Mouse (Mus musculus): ENCODE measurements at regions not wholly inside any gene's neighbourhood (a gene's known extent, or its start where the extent isn't known, plus 50 kb on each side); places are given as distances from the start of the nearest gene placed in this dataset.

DNA sequence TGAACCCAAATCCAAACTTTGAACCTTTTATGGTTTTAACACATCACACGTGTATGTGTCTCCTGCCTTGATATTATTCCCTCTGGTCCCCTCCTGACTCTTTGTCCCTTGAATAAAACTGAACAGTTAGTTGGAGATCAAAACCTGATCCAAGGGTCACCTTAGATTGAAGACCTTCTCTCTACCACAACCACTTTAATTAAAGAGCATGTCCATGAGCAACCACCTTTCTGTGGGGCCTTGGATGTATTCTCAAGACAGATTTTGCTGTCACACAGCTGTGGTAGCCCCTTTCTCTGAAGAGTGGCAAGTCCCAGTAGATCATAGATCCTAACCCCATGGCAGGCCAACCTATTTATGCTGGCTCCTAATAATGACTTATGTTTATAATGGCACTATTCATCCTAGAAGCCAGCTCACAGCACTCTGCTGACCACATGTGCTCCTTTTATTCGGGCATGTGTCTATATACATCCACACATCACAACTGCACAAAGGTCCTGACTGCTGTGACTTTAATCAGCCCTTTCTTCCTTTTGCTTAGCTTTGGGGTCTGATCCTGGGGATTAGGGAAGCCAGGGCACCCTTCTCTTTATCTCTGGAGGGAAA, 536.8 kb upstream of the Tenm2 start:
- Histone ChIP-seq H3K36me3 (ENCODE audit: control insufficient read depth, insufficient read depth) (no peaks in the 10 kb centered on the region), H3K4me3 (ENCODE audit: low read depth, low read length) (no peak overlapping the region), H3K4me1 (ENCODE audit: control insufficient read depth, low read depth, low read length) (no peaks in the 10 kb centered on the region), H3K27ac (ENCODE audit: low read length) (no peak overlapping the region), H3K27me3 (ENCODE audit: control insufficient read depth, insufficient read depth, low read depth, low read length) (no peaks in the 10 kb centered on the region), H3K4me2 (ENCODE audit: low read depth, low read length) (no peak overlapping the region), H3K9ac (ENCODE audit: low read depth, low read length) (no peak overlapping the region), H3K9me3 (replicated peaks; ENCODE audit: control insufficient read depth, low read length) (no peaks in the 10 kb centered on the region)
- no peak for ATAC-seq (ENCODE audit: low read depth)
- 35% methylated on average over 2 of the region's 2 CpGs for WGBS (ENCODE audit: insufficient replicate concordance)

GRCm38 (mm10) chr11:37770881-37771280, 535.1 kb upstream of the Tenm2 start:
- 54% methylated on average over 3 of the region's 3 CpGs for WGBS (ENCODE audit: insufficient replicate concordance)
- Histone ChIP-seq H3K9ac (ENCODE audit: low read depth, low read length) (no peak overlapping the region), H3K4me1 (ENCODE audit: control insufficient read depth, low read depth, low read length) (no peaks in the 10 kb centered on the region), H3K4me3 (ENCODE audit: low read depth, low read length) (no peak overlapping the region), H3K4me2 (ENCODE audit: low read depth, low read length) (no peak overlapping the region), H3K36me3 (ENCODE audit: control insufficient read depth, insufficient read depth) (no peaks in the 10 kb centered on the region), H3K27me3 (ENCODE audit: control insufficient read depth, insufficient read depth, low read depth, low read length) (no peaks in the 10 kb centered on the region), H3K27ac (ENCODE audit: low read length) (no peak overlapping the region), H3K9me3 (replicated peaks; ENCODE audit: control insufficient read depth, low read length) (no peaks in the 10 kb centered on the region)
- no peak for ATAC-seq (ENCODE audit: low read depth)

DNA sequence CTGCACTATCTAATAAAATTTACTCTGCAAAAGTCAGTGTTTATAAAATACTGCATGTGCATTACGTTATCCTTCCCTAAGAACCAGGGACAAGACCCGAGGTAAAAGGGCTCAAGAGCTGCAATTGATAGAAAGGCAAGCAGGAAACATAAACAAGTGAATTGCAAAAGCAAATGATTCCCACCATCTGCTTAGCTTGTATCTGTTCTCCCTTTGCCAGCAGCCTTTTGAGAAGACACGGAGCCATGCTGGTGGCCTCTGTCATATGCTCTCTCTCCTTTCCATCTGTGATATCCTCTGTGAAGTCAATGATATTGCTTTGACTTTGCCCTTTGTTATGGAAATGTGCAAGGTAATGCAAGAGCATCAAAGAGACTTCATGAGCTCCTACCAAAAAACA, 532.4 kb upstream of the Tenm2 start:
- Histone ChIP-seq H3K36me3 (ENCODE audit: control insufficient read depth, insufficient read depth) (no peaks in the 10 kb centered on the region), H3K4me1 (ENCODE audit: control insufficient read depth, low read depth, low read length) (no peaks in the 10 kb centered on the region), H3K4me3 (ENCODE audit: low read depth, low read length) (no peak overlapping the region), H3K27me3 (ENCODE audit: control insufficient read depth, insufficient read depth, low read depth, low read length) (no peaks in the 10 kb centered on the region), H3K9me3 (replicated peaks; ENCODE audit: control insufficient read depth, low read length) (no peaks in the 10 kb centered on the region), H3K9ac (ENCODE audit: low read depth, low read length) (no peak overlapping the region), H3K4me2 (ENCODE audit: low read depth, low read length) (no peak overlapping the region), H3K27ac (ENCODE audit: low read length) (no peak overlapping the region)
- no peak for ATAC-seq (ENCODE audit: low read depth)
- WGBS (ENCODE audit: insufficient replicate concordance): 45% methylated on average over 3 of the region's 3 CpGs

DNA sequence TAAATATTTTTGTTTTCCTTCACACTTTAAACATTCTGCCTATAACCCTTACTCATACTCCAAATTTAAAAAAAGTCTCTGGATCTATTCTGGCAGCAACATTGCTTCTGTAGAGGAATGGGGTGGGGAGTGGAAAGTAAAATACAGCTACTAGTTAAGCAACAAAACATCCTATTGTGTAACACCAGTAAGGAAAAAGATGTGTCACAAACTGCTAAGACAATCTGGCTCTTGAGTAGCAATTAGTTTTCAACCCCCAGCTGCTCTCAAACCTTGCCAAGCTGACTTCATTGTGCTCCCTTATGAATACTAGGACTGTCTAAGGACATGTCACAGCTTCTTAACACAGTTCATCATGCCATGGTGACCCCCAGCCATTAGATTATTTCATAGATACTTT, 500.2 kb upstream of the Tenm2 start:
- Histone ChIP-seq H3K27ac (ENCODE audit: low read length) (no peak overlapping the region), H3K4me1 (ENCODE audit: control insufficient read depth, low read depth, low read length) (no peaks in the 10 kb centered on the region), H3K4me3 (ENCODE audit: low read depth, low read length) (no peak overlapping the region), H3K4me2 (ENCODE audit: low read depth, low read length) (no peak overlapping the region), H3K36me3 (ENCODE audit: control insufficient read depth, insufficient read depth) (no peaks in the 10 kb centered on the region), H3K9ac (ENCODE audit: low read depth, low read length) (no peak overlapping the region), H3K27me3 (ENCODE audit: control insufficient read depth, insufficient read depth, low read depth, low read length) (no peaks in the 10 kb centered on the region), H3K9me3 (replicated peaks; ENCODE audit: control insufficient read depth, low read length) (no peaks in the 10 kb centered on the region)
- ATAC-seq (ENCODE audit: low read depth): no peak

DNA sequence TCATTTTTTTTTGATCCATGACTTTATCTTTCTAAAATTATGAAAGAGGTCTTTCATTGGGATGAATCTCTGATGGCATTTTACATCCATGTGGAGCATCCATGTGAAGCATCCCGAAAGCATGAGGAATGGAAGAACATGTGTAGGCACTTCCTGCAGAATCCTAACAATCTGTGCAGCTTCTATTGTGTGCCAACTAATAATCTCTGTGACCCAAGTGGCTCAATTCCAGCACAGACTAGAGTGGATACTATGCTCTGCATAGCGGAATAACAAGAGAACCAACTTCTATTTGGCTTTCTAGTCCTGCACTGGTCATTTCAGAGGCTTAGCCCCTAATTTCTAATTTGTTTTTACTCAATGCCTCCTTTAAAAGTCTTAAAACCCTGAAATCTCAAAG, 499.7 kb upstream of the Tenm2 start:
- 48% methylated on average over 2 of the region's 2 CpGs for WGBS (ENCODE audit: insufficient replicate concordance)
- no peaks in the 10 kb centered on the region for H3K4me1 ChIP-seq (ENCODE audit: control insufficient read depth, low read depth, low read length)
- no peak overlapping the region for H3K4me3 ChIP-seq (ENCODE audit: low read depth, low read length)
- no peaks in the 10 kb centered on the region for H3K27me3 ChIP-seq (ENCODE audit: control insufficient read depth, insufficient read depth, low read depth, low read length)
- no peak overlapping the region for H3K4me2 ChIP-seq (ENCODE audit: low read depth, low read length)
- H3K9ac ChIP-seq (ENCODE audit: low read depth, low read length): no peak overlapping the region
- no peak overlapping the region for H3K27ac ChIP-seq (ENCODE audit: low read length)
- H3K9me3 ChIP-seq (replicated peaks; ENCODE audit: control insufficient read depth, low read length): no peaks in the 10 kb centered on the region
- no peaks in the 10 kb centered on the region for H3K36me3 ChIP-seq (ENCODE audit: control insufficient read depth, insufficient read depth)
- no peak for ATAC-seq (ENCODE audit: low read depth)

DNA sequence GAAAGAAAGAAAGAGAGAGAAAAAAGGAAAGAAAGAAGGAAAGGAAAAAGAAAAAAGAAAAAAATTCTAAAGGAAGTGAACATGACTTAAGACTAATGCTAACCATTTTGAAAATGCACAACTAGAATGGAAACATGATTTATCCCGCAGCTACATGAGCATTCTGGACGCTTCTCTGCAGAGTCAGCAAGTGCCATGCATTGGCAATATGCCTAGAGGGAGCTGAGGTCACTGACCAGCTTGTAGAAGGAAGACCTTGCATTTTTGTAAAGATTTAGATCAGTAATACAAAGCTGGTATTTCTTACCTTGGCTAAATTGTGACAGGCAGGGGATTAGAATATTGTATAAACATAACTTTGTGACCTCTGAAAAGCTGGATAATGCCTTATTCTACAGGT, 461.2 kb upstream of the Tenm2 start:
- Histone ChIP-seq H3K4me2 (ENCODE audit: low read depth, low read length) (no peak overlapping the region), H3K4me3 (ENCODE audit: low read depth, low read length) (no peak overlapping the region), H3K9me3 (replicated peaks; ENCODE audit: control insufficient read depth, low read length) (no peaks in the 10 kb centered on the region), H3K36me3 (ENCODE audit: control insufficient read depth, insufficient read depth) (no peaks in the 10 kb centered on the region), H3K27ac (ENCODE audit: low read length) (no peak overlapping the region), H3K4me1 (ENCODE audit: control insufficient read depth, low read depth, low read length) (no peaks in the 10 kb centered on the region), H3K9ac (ENCODE audit: low read depth, low read length) (no peak overlapping the region), H3K27me3 (ENCODE audit: control insufficient read depth, insufficient read depth, low read depth, low read length) (no peaks in the 10 kb centered on the region)
- 50% methylated on average over 2 of the region's 2 CpGs for WGBS (ENCODE audit: insufficient replicate concordance)
- no peak for ATAC-seq (ENCODE audit: low read depth)

DNA sequence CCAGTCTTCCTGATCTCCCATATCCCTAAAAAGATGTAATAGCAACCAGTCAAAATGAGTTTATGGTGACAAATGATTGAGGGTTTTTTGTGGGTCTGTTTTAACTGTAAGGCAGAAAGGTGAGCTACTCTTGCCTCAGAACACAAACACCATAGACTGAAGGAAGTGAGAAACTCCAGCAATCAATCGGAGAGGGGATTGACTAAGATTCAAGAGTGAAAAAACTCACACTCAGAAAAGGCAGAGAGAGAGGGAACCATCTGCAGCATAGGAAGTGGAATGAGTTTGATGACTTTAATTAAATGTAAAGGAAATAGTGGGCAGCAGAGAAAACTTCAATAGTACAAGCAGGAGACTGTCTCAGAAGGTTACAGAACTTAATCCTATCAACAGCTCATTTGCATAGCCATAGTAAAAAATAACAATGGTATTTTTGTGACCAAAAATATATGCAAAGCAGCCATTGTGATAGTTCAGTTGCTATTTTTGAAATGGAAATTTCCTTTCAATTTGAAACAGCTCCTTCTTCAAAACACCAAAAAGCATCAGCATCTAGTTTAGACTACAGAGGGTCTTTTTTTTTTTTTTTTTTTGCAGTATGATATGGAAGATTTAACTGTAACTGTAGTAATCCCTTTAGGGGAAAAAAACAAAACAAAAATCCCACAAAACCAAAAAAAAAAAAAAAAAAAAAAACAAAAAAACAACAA, 442.9 kb upstream of the Tenm2 start:
- 53% methylated on average over 1 of the region's 1 CpGs for WGBS (ENCODE audit: insufficient replicate concordance)

GRCm38 (mm10) chr11:37671320-37671719, 435.6 kb upstream of the Tenm2 start:
- WGBS (ENCODE audit: insufficient replicate concordance): 35% methylated on average over 3 of the region's 3 CpGs
- Histone ChIP-seq H3K9ac (ENCODE audit: low read depth, low read length) (no peak overlapping the region), H3K36me3 (ENCODE audit: control insufficient read depth, insufficient read depth) (no peaks in the 10 kb centered on the region), H3K27ac (ENCODE audit: low read length) (no peak overlapping the region), H3K4me1 (ENCODE audit: control insufficient read depth, low read depth, low read length) (no peaks in the 10 kb centered on the region), H3K9me3 (replicated peaks; ENCODE audit: control insufficient read depth, low read length) (no peaks in the 10 kb centered on the region), H3K27me3 (ENCODE audit: control insufficient read depth, insufficient read depth, low read depth, low read length) (no peaks in the 10 kb centered on the region), H3K4me3 (ENCODE audit: low read depth, low read length) (no peak overlapping the region), H3K4me2 (ENCODE audit: low read depth, low read length) (no peak overlapping the region)
- ATAC-seq (ENCODE audit: low read depth): no peak

More for the DNA sequence above, 442.9 kb upstream of the Tenm2 start:
- Histone ChIP-seq H3K9ac (ENCODE audit: low read depth, low read length) (no peak overlapping the region), H3K36me3 (ENCODE audit: control insufficient read depth, insufficient read depth) (no peaks in the 10 kb centered on the region), H3K4me1 (ENCODE audit: control insufficient read depth, low read depth, low read length) (no peaks in the 10 kb centered on the region), H3K9me3 (replicated peaks; ENCODE audit: control insufficient read depth, low read length) (no peaks in the 10 kb centered on the region), H3K27ac (ENCODE audit: low read length) (no peak overlapping the region), H3K4me2 (ENCODE audit: low read depth, low read length) (no peak overlapping the region), H3K4me3 (ENCODE audit: low read depth, low read length) (no peak overlapping the region), H3K27me3 (ENCODE audit: control insufficient read depth, insufficient read depth, low read depth, low read length) (no peaks in the 10 kb centered on the region)
- no peak for ATAC-seq (ENCODE audit: low read depth)

DNA sequence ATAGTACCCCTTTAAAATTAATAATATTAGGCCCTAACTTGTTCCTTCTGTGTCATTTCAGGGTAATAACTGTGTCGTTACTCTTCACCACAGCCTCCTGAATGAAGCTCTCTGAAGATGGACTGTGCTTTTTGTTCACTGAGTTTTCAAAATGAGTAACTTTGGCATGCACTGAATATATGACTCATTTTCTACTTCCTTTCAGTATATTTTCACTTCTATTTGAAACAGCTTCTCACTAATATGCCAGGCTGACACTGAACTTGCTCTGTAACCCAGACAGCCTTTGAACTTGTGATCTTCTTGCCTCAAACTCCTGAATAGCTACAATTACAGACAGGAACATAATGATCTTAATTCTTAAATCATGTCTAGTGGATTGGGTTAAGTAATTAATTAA, 431.2 kb upstream of the Tenm2 start:
- Histone ChIP-seq H3K4me3 (ENCODE audit: low read depth, low read length) (no peak overlapping the region), H3K4me1 (ENCODE audit: control insufficient read depth, low read depth, low read length) (no peaks in the 10 kb centered on the region), H3K9ac (ENCODE audit: low read depth, low read length) (no peak overlapping the region)

More for the DNA sequence above, 431.2 kb upstream of the Tenm2 start:
- WGBS (ENCODE audit: insufficient replicate concordance): 49% methylated on average over 1 of the region's 1 CpGs
- ATAC-seq (ENCODE audit: low read depth): no peak
- Histone ChIP-seq H3K36me3 (ENCODE audit: control insufficient read depth, insufficient read depth) (no peaks in the 10 kb centered on the region), H3K27ac (ENCODE audit: low read length) (no peak overlapping the region), H3K27me3 (ENCODE audit: control insufficient read depth, insufficient read depth, low read depth, low read length) (no peaks in the 10 kb centered on the region), H3K9me3 (replicated peaks; ENCODE audit: control insufficient read depth, low read length) (no peaks in the 10 kb centered on the region), H3K4me2 (ENCODE audit: low read depth, low read length) (no peak overlapping the region)
